Mouse (Mus musculus) lung, postnatal 4 days (tissue): ENCODE data around the gene 4930503E14Rik.
"Not testable (repeated sequence)": the region's sequence is repeated elsewhere in the genome, so short reads cannot be mapped to it uniquely, and the experiment has no call there.

Source experiments
- DNase-seq, 2 experiments: peaks; one replicate each; pipeline ENCODE4 v3.0.0; 2021

4930503E14Rik gene

DNA sequence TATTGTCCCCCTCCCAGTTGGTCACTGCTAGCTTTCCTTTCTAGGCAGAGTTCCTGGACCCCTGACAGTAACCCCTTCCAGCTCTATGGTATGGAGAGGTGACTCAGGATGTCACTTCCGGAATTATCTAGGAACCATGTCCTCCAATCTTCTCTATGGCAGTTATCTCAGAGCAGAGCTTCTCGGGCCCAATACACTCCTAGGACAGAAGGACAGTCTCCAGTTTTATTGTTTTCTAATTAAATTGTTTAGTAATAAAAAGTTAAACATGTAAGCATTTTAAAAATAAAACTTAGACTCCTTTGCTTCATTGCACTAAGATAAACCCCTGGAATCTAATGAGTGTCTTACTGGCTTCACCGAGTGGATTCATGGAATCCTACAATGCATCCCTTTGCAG, at the start of gene 4930503E14Rik:
4930503E14Rik (minus strand) TSS at position 101 of the 400 bp plus-strand sequence.
- not testable (repeated sequence) for DNase-seq

DNA sequence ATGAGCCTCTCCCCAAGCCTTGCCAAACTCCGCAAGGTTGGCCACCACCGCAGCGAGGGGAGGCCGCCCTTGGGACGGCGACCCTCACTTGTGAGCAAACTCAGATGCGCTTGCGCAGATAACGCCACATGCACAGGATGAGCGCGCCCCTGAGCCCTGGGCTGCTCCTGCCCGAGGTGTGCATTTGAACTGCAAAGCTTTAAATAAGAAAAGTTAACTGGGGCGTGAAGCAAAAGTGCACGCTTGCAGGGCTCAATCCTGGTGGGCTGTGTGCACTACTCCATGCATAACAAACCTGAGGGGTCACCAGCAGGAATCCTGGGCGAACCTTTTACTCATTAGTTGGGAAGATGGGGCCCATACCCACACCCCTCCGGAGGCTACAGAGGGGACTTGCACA, 35.0 kb upstream of the 4930503E14Rik start:
- no peak for DNase-seq

DNA sequence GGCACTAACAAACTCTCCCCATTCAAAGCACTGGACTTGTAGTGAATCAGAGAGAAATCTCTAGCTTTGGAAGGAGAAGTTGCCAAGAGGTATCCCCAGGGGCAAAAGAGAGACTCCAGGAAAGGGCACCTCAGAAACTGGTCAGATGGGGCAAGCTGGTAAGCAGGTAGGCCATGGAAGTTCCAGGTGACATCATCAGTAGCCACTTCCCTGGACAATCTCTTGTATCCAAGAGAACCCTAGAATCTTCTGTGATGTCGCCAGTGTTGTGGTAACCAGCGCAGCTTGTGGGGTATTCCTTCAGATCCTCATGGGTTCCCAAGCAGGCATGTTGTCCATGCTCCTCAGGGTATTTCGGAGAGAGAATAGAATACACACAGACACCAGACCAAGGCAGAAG, 15.7 kb downstream of the 4930503E14Rik start, which contains the start of gene Gm8212:
Gm8212 (plus strand) TSS at position 301 of the 400 bp plus-strand sequence.
- not testable (repeated sequence) for DNase-seq

DNA sequence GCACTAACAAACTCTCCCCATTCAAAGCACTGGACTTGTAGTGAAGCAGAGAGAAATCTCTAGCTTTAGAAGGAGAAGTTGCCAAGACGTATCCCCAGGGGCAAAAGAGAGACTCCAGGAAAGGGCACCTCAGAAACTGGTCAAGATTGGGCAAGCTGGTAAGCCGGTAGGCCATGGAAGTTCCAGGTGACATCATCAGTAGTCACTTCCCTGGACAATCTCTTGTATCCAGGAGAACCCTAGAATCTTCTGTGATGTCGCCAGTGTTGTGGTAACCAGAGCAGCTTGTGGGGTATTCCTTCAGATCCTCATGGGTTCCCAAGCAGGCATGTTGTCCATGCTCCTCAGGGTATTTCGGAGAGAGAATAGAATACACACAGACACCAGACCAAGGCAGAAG, 89.5 kb downstream of the 4930503E14Rik start, which contains the start of gene Gm3327:
Gm3327 (plus strand) TSS at position 301 of the 400 bp plus-strand sequence.
- not testable (repeated sequence) for DNase-seq
